In genomic region chr2:164783926-164784581, GRCm38 (mm10) we compare ENCODE assay signal across 16 mouse cellular contexts. TPM values are rescaled to one million over a fixed set of nuclear protein-coding genes. Genes with fewer than 3 reads are reported as not detected.
A peak's percentile ranks its signal among the peaks of the same experiment; 100 is the strongest.
DNase-seq lines count a peak whose midpoint lies in the region; ATAC-seq and TF ChIP-seq lines count a peak whose summit lies in the region.
"Had no signal": no experiment of that assay in that cellular context is flagged by ENCODE, and none has a peak within 500 bp of the region (broad histone marks: within the 10 kb centered on the region; RNA-seq: fewer than 3 reads in every experiment).

No protein-coding gene starts in this region.

- 77% methylated on average over 7 of the region's 7 CpGs for WGBS in heart, postnatal 0 days
- WGBS in liver, postnatal 0 days (ENCODE audit: insufficient replicate concordance) = 73% methylated on average over 7 of the region's 7 CpGs
- WGBS in kidney, embryonic 14.5 days = 78% methylated on average over 7 of the region's 7 CpGs

- DNase-seq in heart, postnatal 0 days (ENCODE audit: low spot score) = no peak
- no peak for DNase-seq in heart, adult 11 months
- peak; percentile 71 for DNase-seq in 3T3-L1 (ENCODE audit: low read depth, low spot score)
- no peak for DNase-seq in liver, postnatal 0 days
- no peak for DNase-seq in cerebellum, postnatal 4 days (ENCODE audit: low spot score in 2 of 2)
- DNase-seq: adrenal gland, postnatal 25 days; cerebellum, adult 11-12 months; heart, adult 18-20 months; kidney, postnatal 25 days; lung, adult 18-20 months had no signal

- no peak for TF ChIP-seq EP300 in heart, postnatal 0 days (IDR thresholded peaks at IDR 0.05; ENCODE audit: low read depth)
- no peak for TF ChIP-seq EP300 in ES-Bruce4 (IDR thresholded peaks at IDR 0.05; ENCODE audit: insufficient read depth, low read depth, low read length)
- no peak for TF ChIP-seq EP300 in liver, postnatal 0 days (IDR thresholded peaks at IDR 0.05; ENCODE audit: low read depth)

- H3K36me3 ChIP-seq in heart, postnatal 0 days (replicated peaks; ENCODE audit: control insufficient read depth, insufficient read depth, low read length) = peaks cover 8% of the 10 kb centered on the region; the same call in 1 of the 2 replicates
- no peaks in the 10 kb centered on the region for H3K36me3 ChIP-seq in ES-Bruce4 (ENCODE audit: control insufficient read depth, insufficient read depth, low read length, poor library complexity, severe bottlenecking)
- H3K36me3 ChIP-seq in liver, postnatal 0 days (replicated peaks; ENCODE audit: insufficient read depth, low read length) = peaks cover 4% of the 10 kb centered on the region
- H3K36me3 ChIP-seq in kidney, embryonic 14.5 days (ENCODE audit: control insufficient read depth, insufficient read depth, low read length) = peaks cover 3% of the 10 kb centered on the region; the same call in 1 of the 2 replicates

- no peak overlapping the region for H3K4me3 ChIP-seq in heart, postnatal 0 days (ENCODE audit: low read depth, low read length)
- H3K4me3 ChIP-seq in ES-Bruce4 (ENCODE audit: low read depth, low read length) = no peak overlapping the region
- no peak overlapping the region for H3K4me3 ChIP-seq in liver, postnatal 0 days (ENCODE audit: low read depth, low read length)
- no peak overlapping the region for H3K4me3 ChIP-seq in kidney, embryonic 14.5 days (ENCODE audit: low read length)

- H3K4me2 ChIP-seq in heart, postnatal 0 days (ENCODE audit: low read depth, low read length) = no peak overlapping the region
- H3K4me2 ChIP-seq in liver, postnatal 0 days (ENCODE audit: low read depth, low read length) = peak overlapping the region; percentile 99; the same call in 1 of the 2 replicates
- no peak overlapping the region for H3K4me2 ChIP-seq in kidney, embryonic 14.5 days (replicated peaks; ENCODE audit: low read depth, low read length)

- no peak overlapping the region for H3K9ac ChIP-seq in heart, postnatal 0 days (replicated peaks; ENCODE audit: low read depth, low read length)
- H3K9ac ChIP-seq in ES-Bruce4 (ENCODE audit: low read depth, poor library complexity, severe bottlenecking) = no peak overlapping the region
- no peak overlapping the region for H3K9ac ChIP-seq in liver, postnatal 0 days (replicated peaks)
- H3K9ac ChIP-seq in kidney, embryonic 14.5 days (ENCODE audit: low read depth, low read length) = no peak overlapping the region

- no peak overlapping the region for H3K27ac ChIP-seq in heart, postnatal 0 days (ENCODE audit: low read depth)
- no peak overlapping the region for H3K27ac ChIP-seq in ES-Bruce4 (ENCODE audit: insufficient read depth, low read length)
- H3K27ac ChIP-seq in liver, postnatal 0 days (ENCODE audit: low read depth) = no peak overlapping the region
- H3K27ac ChIP-seq in kidney, embryonic 14.5 days (ENCODE audit: low read depth, low read length) = no peak overlapping the region
- H3K27ac ChIP-seq: hindbrain, embryonic 10.5 days; midbrain, embryonic 12.5 days had no signal

- peak; percentile 21; the same call in 1 of the 2 replicates for TF ChIP-seq CTCF in heart, postnatal 0 days (IDR thresholded peaks at IDR 0.05; ENCODE audit: low read depth)
- TF ChIP-seq CTCF in ES-Bruce4 (IDR thresholded peaks at IDR 0.05; ENCODE audit: low read depth, low read length) = peak; percentile 13
- TF ChIP-seq CTCF in liver, postnatal 0 days (IDR thresholded peaks at IDR 0.05; ENCODE audit: low read depth) = peak; percentile 60

- no peak for TF ChIP-seq POLR2A in ES-Bruce4 (IDR thresholded peaks at IDR 0.05; ENCODE audit: insufficient read depth, low read length)

- no peaks in the 10 kb centered on the region for H3K9me3 ChIP-seq in heart, postnatal 0 days (replicated peaks; ENCODE audit: control insufficient read depth, low read length)
- no peaks in the 10 kb centered on the region for H3K9me3 ChIP-seq in ES-Bruce4 (replicated peaks; ENCODE audit: control insufficient read depth, insufficient read depth, low read length, poor library complexity, severe bottlenecking)
- no peaks in the 10 kb centered on the region for H3K9me3 ChIP-seq in liver, postnatal 0 days (ENCODE audit: low read length)
- H3K9me3 ChIP-seq in kidney, embryonic 14.5 days (ENCODE audit: control insufficient read depth, low read length) = no peaks in the 10 kb centered on the region
- H3K9me3 ChIP-seq: hindbrain, embryonic 10.5 days; midbrain, embryonic 12.5 days had no signal

- H3K4me1 ChIP-seq in heart, postnatal 0 days (ENCODE audit: control insufficient read depth, insufficient read depth) = peaks cover 20% of the 10 kb centered on the region
- peaks cover 9% of the 10 kb centered on the region for H3K4me1 ChIP-seq in ES-Bruce4 (ENCODE audit: control insufficient read depth, insufficient read depth, low read length)
- H3K4me1 ChIP-seq in liver, postnatal 0 days (ENCODE audit: insufficient read depth) = peaks cover 32% of the 10 kb centered on the region
- peaks cover 13% of the 10 kb centered on the region; the same call in 1 of the 2 replicates for H3K4me1 ChIP-seq in kidney, embryonic 14.5 days (ENCODE audit: control insufficient read depth, insufficient read depth, low read length)

- no peaks in the 10 kb centered on the region for H3K27me3 ChIP-seq in heart, postnatal 0 days (ENCODE audit: control insufficient read depth, insufficient read depth, low read length)
- no peaks in the 10 kb centered on the region for H3K27me3 ChIP-seq in ES-Bruce4 (ENCODE audit: control insufficient read depth, insufficient read depth, low read length, poor library complexity, severe bottlenecking)
- H3K27me3 ChIP-seq in liver, postnatal 0 days (ENCODE audit: insufficient read depth, low read length) = no peaks in the 10 kb centered on the region
- no peaks in the 10 kb centered on the region for H3K27me3 ChIP-seq in kidney, embryonic 14.5 days (ENCODE audit: control insufficient read depth, insufficient read depth, low read length)

- no peak for ATAC-seq in heart, postnatal 0 days (ENCODE audit: insufficient read depth, low read depth)
- ATAC-seq in liver, postnatal 0 days = no peak
- no peak for ATAC-seq in kidney, embryonic 14.5 days (ENCODE audit: low FRiP score, low TSS enrichment)
- ATAC-seq: forebrain, embryonic 14.5 days had no signal

RNA-seq across cellular contexts. Expression of gene Snx21, which starts 1.6 kb away (rescaled TPM):
- total RNA-seq in heart, postnatal 0 days (2014; rRNA removed; ENCODE audit: low replicate concordance) = 46.4 and 98.1 TPM in 2 replicates
- 29.8 and 30.8 TPM in 2 replicates for polyA plus RNA-seq in heart, postnatal 0 days (2015; fragmentation: Nextera tagmentation; extraction: Ambion mirVana)
- polyA plus RNA-seq in ES-Bruce4 (2011; ENCODE audit: insufficient read depth, insufficient read length, low read depth, missing spikeins) = 10.7 and 11.2 TPM in 2 replicates
- polyA plus RNA-seq in liver, postnatal 0 days (2015; fragmentation: Nextera tagmentation; extraction: Ambion mirVana) = 6.1 and 7.4 TPM in 2 replicates
- 16.0 and 16.6 TPM in 2 replicates for polyA plus RNA-seq in kidney, embryonic 14.5 days (2014; fragmentation: Nextera tagmentation; extraction: Ambion mirVana)

RNA-seq across cellular contexts. Expression of gene Tnnc2, which starts 4.3 kb away (rescaled TPM):
- total RNA-seq in heart, postnatal 0 days (2014; rRNA removed; ENCODE audit: low replicate concordance) = 4.9 and 5.0 TPM in 2 replicates
- 0.18 and 0.25 TPM in 2 replicates for polyA plus RNA-seq in heart, postnatal 0 days (2015; fragmentation: Nextera tagmentation; extraction: Ambion mirVana)
- polyA plus RNA-seq in ES-Bruce4 (2011; ENCODE audit: insufficient read depth, insufficient read length, low read depth, missing spikeins) = 0.88 and 1.6 TPM in 2 replicates
- polyA plus RNA-seq in liver, postnatal 0 days (2015; fragmentation: Nextera tagmentation; extraction: Ambion mirVana) = 6.5 and 127 TPM in 2 replicates
- polyA plus RNA-seq in kidney, embryonic 14.5 days (2014; fragmentation: Nextera tagmentation; extraction: Ambion mirVana) = 1.8 and 1.9 TPM in 2 replicates
- total RNA-seq: adrenal gland, postnatal 25 days; left cerebral cortex, postnatal 10 days had no signal
- polyA plus RNA-seq: forebrain, embryonic 14.5 days; hindbrain, embryonic 10.5 days had no signal

RNA-seq across cellular contexts. Expression of gene Ube2c, which starts 14.4 kb away (rescaled TPM):
- total RNA-seq in heart, postnatal 0 days (2014; rRNA removed; ENCODE audit: low replicate concordance) = 175 and 320 TPM in 2 replicates
- 116 and 117 TPM in 2 replicates for polyA plus RNA-seq in heart, postnatal 0 days (2015; fragmentation: Nextera tagmentation; extraction: Ambion mirVana)
- polyA plus RNA-seq in ES-Bruce4 (2011; ENCODE audit: insufficient read depth, insufficient read length, low read depth, missing spikeins) = 366 and 371 TPM in 2 replicates
- polyA plus RNA-seq in liver, postnatal 0 days (2015; fragmentation: Nextera tagmentation; extraction: Ambion mirVana) = 243 and 277 TPM in 2 replicates
- 559 and 687 TPM in 2 replicates for polyA plus RNA-seq in kidney, embryonic 14.5 days (2014; fragmentation: Nextera tagmentation; extraction: Ambion mirVana)

RNA-seq across cellular contexts. Expression of gene Acot8, which starts 20.6 kb away (rescaled TPM):
- 10.6 and 28.9 TPM in 2 replicates for total RNA-seq in heart, postnatal 0 days (2014; rRNA removed; ENCODE audit: low replicate concordance)
- 11.4 and 14.1 TPM in 2 replicates for polyA plus RNA-seq in heart, postnatal 0 days (2015; fragmentation: Nextera tagmentation; extraction: Ambion mirVana)
- polyA plus RNA-seq in ES-Bruce4 (2011; ENCODE audit: insufficient read depth, insufficient read length, low read depth, missing spikeins) = 15.0 and 15.7 TPM in 2 replicates
- 23.1 and 25.0 TPM in 2 replicates for polyA plus RNA-seq in liver, postnatal 0 days (2015; fragmentation: Nextera tagmentation; extraction: Ambion mirVana)
- polyA plus RNA-seq in kidney, embryonic 14.5 days (2014; fragmentation: Nextera tagmentation; extraction: Ambion mirVana) = 13.7 and 17.0 TPM in 2 replicates

RNA-seq across cellular contexts. Expression of gene Zswim3, which starts 20.8 kb away (rescaled TPM):
- total RNA-seq in heart, postnatal 0 days (2014; rRNA removed; ENCODE audit: low replicate concordance) = 0.93 and 2.8 TPM in 2 replicates
- polyA plus RNA-seq in heart, postnatal 0 days (2015; fragmentation: Nextera tagmentation; extraction: Ambion mirVana) = 3.3 and 3.4 TPM in 2 replicates
- polyA plus RNA-seq in ES-Bruce4 (2011; ENCODE audit: insufficient read depth, insufficient read length, low read depth, missing spikeins) = 10.7 and 12.1 TPM in 2 replicates
- 2.0 and 2.2 TPM in 2 replicates for polyA plus RNA-seq in liver, postnatal 0 days (2015; fragmentation: Nextera tagmentation; extraction: Ambion mirVana)
- 7.3 and 9.0 TPM in 2 replicates for polyA plus RNA-seq in kidney, embryonic 14.5 days (2014; fragmentation: Nextera tagmentation; extraction: Ambion mirVana)
